Mouse (Mus musculus) neutrophil, adult 83 days (primary cell): Measurements from ENCODE around the gene Vmn1r221. TPM values are rescaled to one million over a fixed set of nuclear protein-coding genes. Genes with fewer than 3 reads are reported as not detected.

Experiments
- total RNA-seq, 2 experiments: library from RNA; stranded (reverse); gene quantifications; one replicate each; pipeline ENCODE4 v1.2.4; 2023

Gene Vmn1r221
- total RNA-seq = not detected

DNA sequence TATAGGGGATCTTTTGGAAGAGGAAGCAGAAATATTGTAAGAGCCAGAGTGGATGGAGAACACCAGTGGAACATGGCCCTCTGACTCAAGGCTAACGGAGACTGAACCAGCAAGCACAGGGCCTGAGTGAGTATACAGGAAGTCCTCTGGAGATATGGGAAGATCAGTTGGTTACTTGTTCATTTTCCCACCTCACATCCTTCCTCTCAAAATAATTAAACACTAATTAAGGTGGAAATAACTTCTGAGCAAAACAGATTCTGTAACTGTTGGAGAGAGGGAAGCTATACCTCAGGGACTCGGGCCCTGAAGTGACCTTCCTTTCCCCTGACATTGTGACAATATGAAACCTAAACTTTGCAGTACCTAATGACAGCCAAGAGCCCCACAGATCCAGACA, at the start of gene Vmn1r221:
Gene Vmn1r221, plus strand, starts transcription at position 301 of the 400 bp plus-strand sequence.

DNA sequence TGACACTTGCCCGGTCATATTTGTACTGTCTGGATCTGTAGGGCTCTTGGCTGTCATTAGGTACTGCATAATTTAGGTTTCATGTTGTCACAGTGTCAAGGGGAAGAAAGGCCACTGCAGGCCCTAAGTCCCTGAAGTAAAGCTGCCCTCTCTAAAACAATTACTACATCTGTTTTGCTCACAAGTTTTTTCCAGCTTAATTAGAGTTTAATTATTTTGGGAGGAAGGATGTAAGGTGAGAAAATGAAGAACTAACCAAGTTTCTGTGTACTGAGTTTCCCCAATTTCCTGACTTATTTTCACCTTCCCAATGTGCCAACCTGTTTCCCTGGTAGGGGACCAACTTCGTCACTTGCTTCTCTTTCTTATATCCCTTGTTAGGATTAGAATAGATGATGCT, 26.1 kb upstream of the Vmn1r221 start, which contains the start of gene Vmn1r220:
Gene Vmn1r220, minus strand, starts transcription at position 101 of the 400 bp plus-strand sequence.

DNA sequence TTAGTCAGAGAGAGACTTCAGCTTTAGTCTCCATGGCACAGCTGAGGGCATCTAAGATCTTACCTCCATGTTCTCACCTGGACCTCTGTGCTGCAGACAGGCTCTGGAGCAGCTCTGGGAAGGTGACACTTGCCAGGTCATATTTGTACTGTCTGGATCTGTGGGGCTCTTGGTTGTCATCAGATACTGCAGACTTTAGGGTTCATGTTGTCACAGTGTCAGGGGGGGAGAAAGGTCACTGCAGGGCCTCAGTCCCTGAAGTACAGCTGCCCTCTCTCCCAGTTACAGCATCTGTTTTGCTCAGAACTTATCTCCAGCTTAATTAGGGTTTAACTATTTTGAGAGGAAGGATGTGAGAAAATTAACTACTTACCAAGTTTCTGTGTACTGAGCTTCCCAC, 21.9 kb downstream of the Vmn1r221 start, which contains the start of gene Vmn1r222:
Gene Vmn1r222, minus strand, starts transcription at position 101 of the 400 bp plus-strand sequence.

DNA sequence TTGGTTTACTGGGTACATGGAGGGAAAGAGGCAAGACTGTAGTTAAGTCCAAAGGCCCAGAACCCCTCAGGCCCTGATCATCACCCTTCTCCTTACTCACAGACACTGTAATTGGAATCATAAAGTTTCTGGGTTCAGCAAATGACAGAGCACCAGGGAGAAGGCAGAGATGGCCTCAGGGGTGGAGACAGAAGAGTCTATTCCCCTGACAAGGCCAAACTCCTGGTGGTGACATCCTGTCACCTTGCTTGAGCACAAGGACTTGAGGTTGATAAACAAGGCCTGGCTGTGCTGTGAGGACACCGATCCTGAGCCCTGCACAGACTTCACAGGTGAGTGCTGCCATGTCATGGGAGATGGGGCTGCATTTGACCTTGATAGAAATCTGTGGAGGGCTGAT, 32.9 kb downstream of the Vmn1r221 start, which contains the start of gene Vmn1r223:
Gene Vmn1r223, plus strand, starts transcription at position 301 of the 400 bp plus-strand sequence.

Other genes with a start within 250 kb of the Vmn1r221 start
- not detected for gene Vmn1r213, start 206.5 kb upstream of the Vmn1r221 start, total RNA-seq
- gene Vmn1r214, start 183.7 kb upstream of the Vmn1r221 start, total RNA-seq = not detected
- not detected for gene Vmn1r215, start 146.1 kb upstream of the Vmn1r221 start, total RNA-seq
- not detected for gene Vmn1r217, start 95.9 kb upstream of the Vmn1r221 start, total RNA-seq
- not detected for gene Vmn1r218, start 81.0 kb upstream of the Vmn1r221 start, total RNA-seq
- not detected for gene Vmn1r219, start 54.8 kb upstream of the Vmn1r221 start, total RNA-seq
- gene Vmn1r220, start 26.2 kb upstream of the Vmn1r221 start, total RNA-seq = not detected
- not detected for gene Vmn1r222, start 21.8 kb downstream of the Vmn1r221 start, total RNA-seq
- gene Vmn1r223, start 33.0 kb downstream of the Vmn1r221 start, total RNA-seq = not detected
- 10 to 100 TPM in 1 of 2 experiments, 1 to 10 TPM in 1; 7.0 to 10.2 TPM for gene Zfp322a, start 155.1 kb downstream of the Vmn1r221 start, total RNA-seq
- 10 to 100 TPM in 1 of 2 experiments, 1 to 10 TPM in 1; 8.6 to 10.3 TPM for gene Abt1, start 209.7 kb downstream of the Vmn1r221 start, total RNA-seq